Mouse (Mus musculus): ENCODE results near the gene Stat1. TPM values are rescaled to one million over a fixed set of nuclear protein-coding genes. Genes with fewer than 3 reads are reported as not detected.

The Stat1 gene
- polyA plus RNA-seq, 1 experiment from 2014 or later = 10.0 TPM

- no peak overlapping the region for H3K4me3 ChIP-seq
- H3K9me3 ChIP-seq = no peaks in the 10 kb centered on the region
- no peak overlapping the region for H3K27ac ChIP-seq (replicated peaks)
- H3K27me3 ChIP-seq = no peaks in the 10 kb centered on the region
- WGBS = 78% methylated on average over 16 of the region's 16 CpGs
- no peaks in the 10 kb centered on the region for H3K4me1 ChIP-seq
- no peak overlapping the region for H3K4me2 ChIP-seq (replicated peaks)
- H3K36me3 ChIP-seq = no peaks in the 10 kb centered on the region
- ATAC-seq (replicated peaks) = no peak
- no peak overlapping the region for H3K9ac ChIP-seq (replicated peaks)
These were observed 18.1 kb downstream of the Stat1 start for GRCm38 (mm10) chr1:52137292-52137691.

GRCm38 (mm10) chr1:52140534-52140933, 21.3 kb downstream of the Stat1 start:
- Histone ChIP-seq H3K4me3 (no peak overlapping the region), H3K27me3 (no peaks in the 10 kb centered on the region), H3K27ac (replicated peaks) (no peak overlapping the region), H3K9me3 (no peaks in the 10 kb centered on the region), H3K36me3 (no peaks in the 10 kb centered on the region), H3K4me2 (replicated peaks) (no peak overlapping the region), H3K4me1 (no peaks in the 10 kb centered on the region), H3K9ac (replicated peaks) (no peak overlapping the region)
- 78% methylated on average over 9 of the region's 9 CpGs for WGBS
- no peak for ATAC-seq (replicated peaks)

DNA sequence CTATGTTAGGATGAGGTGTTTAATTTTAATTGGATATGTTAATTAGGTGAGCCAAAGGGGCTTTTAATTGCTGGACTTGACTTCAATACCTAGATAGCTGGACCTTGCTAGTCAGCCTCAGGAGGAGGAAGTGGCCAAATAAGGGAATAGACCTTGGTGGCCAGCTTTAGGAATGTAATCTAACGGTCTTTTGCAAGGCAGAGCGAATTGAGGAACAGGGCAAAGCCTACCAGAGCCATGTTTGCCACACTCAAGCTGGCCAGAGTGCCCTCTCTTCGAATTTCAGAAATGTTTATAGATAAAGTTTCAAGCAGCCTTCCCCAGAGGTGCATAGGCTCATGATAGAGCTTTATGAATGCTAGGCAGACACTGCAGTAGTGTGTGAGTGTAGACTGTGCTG, 22.2 kb downstream of the Stat1 start:
- no peaks in the 10 kb centered on the region for H3K4me1 ChIP-seq
- WGBS = 72% methylated on average over 3 of the region's 3 CpGs
- no peaks in the 10 kb centered on the region for H3K27me3 ChIP-seq
- H3K9ac ChIP-seq (replicated peaks) = no peak overlapping the region
- ATAC-seq (replicated peaks) = no peak
- no peak overlapping the region for H3K27ac ChIP-seq (replicated peaks)
- H3K4me2 ChIP-seq (replicated peaks) = no peak overlapping the region
- no peaks in the 10 kb centered on the region for H3K36me3 ChIP-seq
- H3K4me3 ChIP-seq = no peak overlapping the region
- H3K9me3 ChIP-seq = no peaks in the 10 kb centered on the region

- H3K27ac ChIP-seq (replicated peaks) = no peak overlapping the region
- H3K36me3 ChIP-seq = no peaks in the 10 kb centered on the region
- no peak overlapping the region for H3K4me2 ChIP-seq (replicated peaks)
- H3K9ac ChIP-seq (replicated peaks) = no peak overlapping the region
- no peaks in the 10 kb centered on the region for H3K27me3 ChIP-seq
- WGBS = 77% methylated on average over 4 of the region's 4 CpGs
- H3K4me1 ChIP-seq = no peaks in the 10 kb centered on the region
- ATAC-seq (replicated peaks) = no peak
- H3K9me3 ChIP-seq = no peaks in the 10 kb centered on the region
- H3K4me3 ChIP-seq = no peak overlapping the region
These were observed 22.9 kb downstream of the Stat1 start for GRCm38 (mm10) chr1:52142117-52142516.

GRCm38 (mm10) chr1:52143191-52143590, 24.0 kb downstream of the Stat1 start:
- no peaks in the 10 kb centered on the region for H3K4me1 ChIP-seq
- no peaks in the 10 kb centered on the region for H3K9me3 ChIP-seq
- no peak overlapping the region for H3K4me3 ChIP-seq
- no peak overlapping the region for H3K9ac ChIP-seq (replicated peaks)
- no peak overlapping the region for H3K27ac ChIP-seq (replicated peaks)
- ATAC-seq (replicated peaks) = no peak
- 87% methylated on average over 4 of the region's 4 CpGs for WGBS
- H3K27me3 ChIP-seq = no peaks in the 10 kb centered on the region
- H3K36me3 ChIP-seq = no peaks in the 10 kb centered on the region
- H3K4me2 ChIP-seq (replicated peaks) = no peak overlapping the region

- ATAC-seq (replicated peaks) = no peak
- no peak overlapping the region for H3K27ac ChIP-seq (replicated peaks)
- 87% methylated on average over 7 of the region's 7 CpGs for WGBS
These were observed 24.4 kb downstream of the Stat1 start for GRCm38 (mm10) chr1:52143596-52144156.

GRCm38 (mm10) chr1:52144907-52145306, 25.7 kb downstream of the Stat1 start:
- no peaks in the 10 kb centered on the region for H3K36me3 ChIP-seq
- no peaks in the 10 kb centered on the region for H3K4me1 ChIP-seq
- H3K9me3 ChIP-seq = no peaks in the 10 kb centered on the region
- ATAC-seq (replicated peaks) = no peak
- H3K4me2 ChIP-seq (replicated peaks) = no peak overlapping the region
- WGBS = 79% methylated on average over 10 of the region's 10 CpGs
- no peak overlapping the region for H3K4me3 ChIP-seq
- H3K9ac ChIP-seq (replicated peaks) = no peak overlapping the region
- no peaks in the 10 kb centered on the region for H3K27me3 ChIP-seq
- H3K27ac ChIP-seq (replicated peaks) = no peak overlapping the region

More at GRCm38 (mm10) chr1:52143596-52144156, 24.4 kb downstream of the Stat1 start:
- H3K9me3 ChIP-seq = no peaks in the 10 kb centered on the region
- no peaks in the 10 kb centered on the region for H3K27me3 ChIP-seq
- no peaks in the 10 kb centered on the region for H3K36me3 ChIP-seq
- no peaks in the 10 kb centered on the region for H3K4me1 ChIP-seq
- no peak overlapping the region for H3K4me2 ChIP-seq (replicated peaks)
- H3K9ac ChIP-seq (replicated peaks) = no peak overlapping the region
- H3K4me3 ChIP-seq = no peak overlapping the region

GRCm38 (mm10) chr1:52146214-52146970, 27.2 kb downstream of the Stat1 start:
- H3K4me2 ChIP-seq (replicated peaks) = no peak overlapping the region
- no peaks in the 10 kb centered on the region for H3K9me3 ChIP-seq
- H3K9ac ChIP-seq (replicated peaks) = no peak overlapping the region
- peaks cover 8% of the 10 kb centered on the region; the same call in 1 of the 2 replicates for H3K4me1 ChIP-seq
- no peak overlapping the region for H3K27ac ChIP-seq (replicated peaks)
- ATAC-seq (replicated peaks) = peak; percentile 71
- H3K27me3 ChIP-seq = no peaks in the 10 kb centered on the region
- no peaks in the 10 kb centered on the region for H3K36me3 ChIP-seq
- no peak overlapping the region for H3K4me3 ChIP-seq
- WGBS = 51% methylated on average over 12 of the region's 12 CpGs

DNA sequence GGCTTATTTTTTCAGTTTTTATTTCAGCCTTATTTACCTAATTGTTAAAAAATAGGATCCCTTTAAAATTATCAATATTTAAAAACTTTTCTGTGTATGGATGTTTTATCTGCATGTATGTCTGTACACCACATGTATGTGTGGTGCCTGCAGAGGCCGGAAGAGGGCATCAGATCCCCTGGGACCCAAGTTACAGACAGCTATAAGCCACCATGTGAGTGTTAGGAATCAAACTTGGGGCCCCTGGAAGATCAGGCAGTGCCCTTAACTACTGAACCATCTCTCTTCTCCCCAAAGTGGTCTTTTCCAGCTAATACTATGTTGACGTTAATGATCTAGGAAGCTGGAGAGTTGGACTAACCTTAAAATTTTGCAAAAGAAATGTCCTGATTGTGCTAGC, 28.2 kb downstream of the Stat1 start:
- no peaks in the 10 kb centered on the region for H3K9me3 ChIP-seq
- H3K4me1 ChIP-seq = peaks cover 8% of the 10 kb centered on the region; the same call in 1 of the 2 replicates
- no peak for ATAC-seq (replicated peaks)
- no peaks in the 10 kb centered on the region for H3K36me3 ChIP-seq
- no peak overlapping the region for H3K27ac ChIP-seq (replicated peaks)
- no peak overlapping the region for H3K4me3 ChIP-seq
- 88% methylated on average over 2 of the region's 2 CpGs for whole genome bisulfite sequencing
- H3K4me2 ChIP-seq (replicated peaks) = no peak overlapping the region
- H3K27me3 ChIP-seq = no peaks in the 10 kb centered on the region
- no peak overlapping the region for H3K9ac ChIP-seq (replicated peaks)

DNA sequence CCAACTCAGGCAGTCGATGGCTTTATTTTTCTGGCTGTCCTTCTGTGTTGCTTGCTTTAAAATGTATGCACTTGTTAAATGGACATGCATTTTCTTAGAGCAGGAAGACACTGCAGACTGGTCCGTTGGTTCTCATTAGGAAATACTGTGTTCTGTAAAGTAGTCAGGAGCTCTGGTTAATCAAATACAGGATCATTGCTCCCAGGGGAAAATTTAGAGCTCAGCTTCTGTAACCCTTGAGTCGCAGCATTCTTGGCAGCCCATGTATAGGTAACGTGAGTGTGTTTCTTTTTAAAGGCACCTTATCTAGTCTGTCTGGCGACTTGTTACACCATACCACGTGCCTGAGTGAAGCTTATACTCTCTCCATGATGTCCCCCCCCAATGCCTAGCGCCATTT, 28.9 kb downstream of the Stat1 start:
- Histone ChIP-seq H3K27me3 (no peaks in the 10 kb centered on the region), H3K9ac (replicated peaks) (no peak overlapping the region), H3K9me3 (no peaks in the 10 kb centered on the region), H3K4me1 (peaks cover 8% of the 10 kb centered on the region; the same call in 1 of the 2 replicates), H3K4me3 (no peak overlapping the region), H3K27ac (replicated peaks) (no peak overlapping the region), H3K36me3 (no peaks in the 10 kb centered on the region), H3K4me2 (replicated peaks) (no peak overlapping the region)
- 74% methylated on average over 7 of the region's 7 CpGs for WGBS
- no peak for ATAC-seq (replicated peaks)

- ATAC-seq (replicated peaks) = no peak
- 71% methylated on average over 7 of the region's 7 CpGs for WGBS
These were observed 29.5 kb downstream of the Stat1 start for GRCm38 (mm10) chr1:52148696-52149095.

DNA sequence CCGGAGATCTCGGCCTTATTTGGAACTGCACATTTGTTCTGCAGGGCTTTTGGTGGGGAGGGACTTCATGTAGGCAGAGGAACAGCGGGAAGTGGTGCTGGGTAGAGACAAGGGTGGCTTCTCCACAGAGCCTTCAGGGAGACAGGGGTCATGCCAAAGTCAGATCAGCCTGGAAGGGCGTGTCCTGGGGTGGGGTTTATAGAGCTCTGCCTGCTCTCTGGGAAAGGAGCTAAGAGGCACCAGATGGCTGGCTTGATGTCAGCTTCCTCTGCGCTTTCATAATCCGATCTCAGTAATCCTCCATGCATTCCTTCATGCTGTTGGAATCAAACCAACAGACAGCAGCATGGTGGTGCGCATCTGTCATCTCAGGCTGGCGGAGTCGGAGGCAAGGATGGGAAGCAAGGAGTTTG, 30.7 kb downstream of the Stat1 start:
- ATAC-seq (replicated peaks) = peak; percentile 69
- H3K27me3 ChIP-seq = no peaks in the 10 kb centered on the region
- H3K27ac ChIP-seq (replicated peaks) = peak overlapping the region; percentile 56
- H3K4me3 ChIP-seq = no peak overlapping the region
- 47% methylated on average over 9 of the region's 9 CpGs for WGBS
- H3K4me1 ChIP-seq = peaks cover 8% of the 10 kb centered on the region; the same call in 1 of the 2 replicates
- no peak overlapping the region for H3K9ac ChIP-seq (replicated peaks)
- no peaks in the 10 kb centered on the region for H3K36me3 ChIP-seq
- H3K4me2 ChIP-seq (replicated peaks) = no peak overlapping the region
- no peaks in the 10 kb centered on the region for H3K9me3 ChIP-seq

More at GRCm38 (mm10) chr1:52148696-52149095, 29.5 kb downstream of the Stat1 start:
- H3K27me3 ChIP-seq = no peaks in the 10 kb centered on the region
- H3K27ac ChIP-seq (replicated peaks) = no peak overlapping the region
- H3K4me1 ChIP-seq = peaks cover 8% of the 10 kb centered on the region; the same call in 1 of the 2 replicates
- H3K9ac ChIP-seq (replicated peaks) = no peak overlapping the region
- no peaks in the 10 kb centered on the region for H3K36me3 ChIP-seq
- H3K4me2 ChIP-seq (replicated peaks) = no peak overlapping the region
- no peaks in the 10 kb centered on the region for H3K9me3 ChIP-seq
- H3K4me3 ChIP-seq = no peak overlapping the region
